Mouse (Mus musculus) neural tube, embryonic 10.5 days (tissue): ENCODE results near the gene Rab1a.
A peak's percentile ranks its signal among the peaks of the same experiment; 100 is the strongest.
"Not testable (repeated sequence)": the region's sequence is repeated elsewhere in the genome, so short reads cannot be mapped to it uniquely, and the experiment has no call there.

Experiments
- DNase-seq: peaks from one replicate; pipeline ENCODE4 v3.0.0-alpha.2; 2017; ENCODE audit warnings: low spot score; ENCODE audit errors: extremely low spot score

The Rab1a gene

DNA sequence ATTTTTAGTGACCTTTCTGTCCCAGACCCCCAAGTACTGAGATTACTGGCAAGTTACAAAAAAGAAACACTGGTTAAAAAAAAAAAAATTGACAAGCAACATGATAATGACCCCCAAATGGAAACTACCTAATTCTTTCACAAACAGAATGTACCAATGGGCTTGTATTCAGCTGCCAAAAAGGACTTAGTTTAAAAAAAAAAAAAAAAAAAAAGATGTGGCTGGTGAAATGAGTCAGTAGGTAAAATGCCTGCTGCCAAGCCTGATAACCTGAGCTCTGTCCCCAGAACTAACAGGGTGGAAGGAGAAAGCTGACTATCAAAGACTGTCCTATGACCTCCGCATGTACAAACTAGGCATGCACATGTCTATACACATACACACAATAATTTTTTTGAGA lies 16.0 kb downstream of the Rab1a start:
- no peak for DNase-seq

DNA sequence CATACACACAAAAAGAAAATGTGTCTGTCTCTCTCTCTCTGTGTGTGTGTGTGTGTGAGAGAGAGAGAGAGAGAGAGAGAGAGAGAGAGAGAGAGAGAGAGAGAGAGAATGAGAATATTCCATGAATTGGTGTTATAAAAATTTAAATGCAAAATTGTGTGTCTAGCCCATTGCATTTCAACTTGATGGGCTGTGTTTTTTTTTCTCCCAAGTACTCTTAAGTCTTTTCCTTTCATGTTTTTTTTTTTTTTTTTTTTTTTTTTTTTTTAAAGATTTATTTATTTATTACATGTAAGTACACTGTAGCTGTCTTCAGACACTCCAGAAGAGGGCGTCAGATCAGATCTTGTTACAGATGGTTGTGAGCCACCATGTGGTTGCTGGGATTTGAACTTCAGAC lies 20.4 kb downstream of the Rab1a start:
- DNase-seq: not testable (repeated sequence)

DNA sequence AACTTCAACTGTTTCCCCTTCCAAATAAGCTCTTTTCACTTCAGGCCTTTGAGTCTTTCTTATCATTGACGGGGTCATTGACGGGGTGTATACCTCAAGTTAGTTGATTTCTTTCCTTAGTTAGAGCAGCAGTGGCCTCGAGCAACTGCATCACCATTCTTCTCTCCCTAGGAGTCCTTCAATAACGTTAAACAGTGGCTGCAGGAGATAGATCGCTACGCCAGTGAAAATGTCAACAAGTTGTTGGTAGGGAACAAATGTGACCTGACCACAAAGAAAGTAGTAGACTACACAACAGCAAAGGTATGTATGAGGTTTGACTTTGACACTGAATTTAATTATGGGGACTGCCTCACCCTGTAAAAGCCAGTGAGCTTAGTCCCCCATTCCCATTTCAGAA lies 23.0 kb downstream of the Rab1a start:
- DNase-seq: no peak

DNA sequence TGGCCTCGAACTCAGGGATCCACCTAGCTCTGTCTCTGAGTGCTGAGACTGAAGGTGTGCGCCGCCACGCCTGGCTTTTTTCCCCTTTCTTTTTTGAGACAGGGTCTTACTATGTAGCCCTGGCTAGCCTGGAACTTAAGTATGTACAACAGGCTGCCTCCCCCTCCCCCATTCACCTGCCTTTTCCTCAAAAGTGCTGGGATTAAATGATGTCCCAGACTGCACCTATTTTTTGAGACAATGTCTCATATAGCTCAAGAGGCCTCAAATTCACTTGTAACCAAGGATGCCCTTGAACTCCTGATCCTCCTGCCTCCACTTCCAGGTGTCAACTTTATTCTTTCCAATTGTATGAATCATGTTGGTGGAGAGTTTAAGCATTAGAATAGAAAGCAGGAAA lies 24.7 kb downstream of the Rab1a start:
- DNase-seq: no peak

DNA sequence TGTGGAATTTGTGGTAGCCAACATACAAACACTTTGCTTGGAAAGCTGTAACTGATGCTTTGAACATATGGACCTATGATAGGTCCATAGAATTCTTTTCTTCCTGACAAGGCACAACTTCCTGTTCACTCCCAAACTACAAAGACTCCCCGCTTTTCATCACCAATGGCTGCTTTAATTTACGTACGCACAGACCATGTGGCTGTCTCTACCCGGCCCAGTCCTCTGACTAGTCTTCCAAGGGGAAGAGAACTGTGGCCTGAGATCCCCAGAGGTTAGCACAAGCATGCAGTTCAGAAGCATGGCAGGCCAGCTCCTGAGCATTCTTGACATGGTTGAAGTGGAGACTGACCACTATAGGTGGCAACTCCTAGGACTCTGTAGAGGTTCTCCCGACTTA lies 27.4 kb downstream of the Rab1a start:
- DNase-seq: no peak

DNA sequence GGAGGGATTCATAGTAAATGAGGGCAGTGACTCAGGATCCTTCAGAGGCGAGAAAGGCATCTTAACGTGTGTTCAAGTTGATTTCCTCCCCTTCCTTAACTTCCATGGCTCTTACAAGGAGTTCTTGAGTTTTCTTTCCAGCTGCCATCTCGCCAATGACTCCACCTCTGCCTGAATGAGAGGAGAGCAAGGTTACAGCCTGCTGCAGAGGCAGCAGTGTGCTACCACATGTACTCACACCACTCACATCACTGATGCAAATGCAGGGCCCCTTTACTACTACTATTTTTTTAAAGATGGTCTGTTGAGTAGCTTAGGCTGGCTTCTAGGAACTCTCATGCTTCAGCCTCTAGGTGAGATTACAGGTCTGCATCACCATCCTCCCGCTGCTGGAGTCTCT lies 28.1 kb downstream of the Rab1a start:
- no peak for DNase-seq

DNA sequence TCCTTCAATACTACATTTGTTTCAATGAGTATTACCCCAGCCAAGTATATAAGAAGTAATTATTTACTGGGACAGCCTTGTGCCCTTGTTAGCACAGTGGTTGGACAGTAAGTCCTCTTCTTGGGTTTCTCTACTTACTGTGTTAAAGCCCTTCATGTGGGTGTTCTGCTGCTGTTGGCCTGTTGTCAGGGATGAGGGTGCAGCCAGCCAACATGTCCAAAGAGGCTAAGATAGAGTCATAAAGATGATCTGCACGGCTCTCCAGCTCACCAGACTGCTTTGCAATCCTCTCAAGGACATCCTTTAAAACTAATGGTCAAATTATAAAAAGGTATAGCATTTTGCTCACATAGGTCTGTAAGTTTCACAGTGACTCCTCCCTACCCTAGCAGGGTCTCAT lies 29.1 kb downstream of the Rab1a start:
- no peak for DNase-seq

DNA sequence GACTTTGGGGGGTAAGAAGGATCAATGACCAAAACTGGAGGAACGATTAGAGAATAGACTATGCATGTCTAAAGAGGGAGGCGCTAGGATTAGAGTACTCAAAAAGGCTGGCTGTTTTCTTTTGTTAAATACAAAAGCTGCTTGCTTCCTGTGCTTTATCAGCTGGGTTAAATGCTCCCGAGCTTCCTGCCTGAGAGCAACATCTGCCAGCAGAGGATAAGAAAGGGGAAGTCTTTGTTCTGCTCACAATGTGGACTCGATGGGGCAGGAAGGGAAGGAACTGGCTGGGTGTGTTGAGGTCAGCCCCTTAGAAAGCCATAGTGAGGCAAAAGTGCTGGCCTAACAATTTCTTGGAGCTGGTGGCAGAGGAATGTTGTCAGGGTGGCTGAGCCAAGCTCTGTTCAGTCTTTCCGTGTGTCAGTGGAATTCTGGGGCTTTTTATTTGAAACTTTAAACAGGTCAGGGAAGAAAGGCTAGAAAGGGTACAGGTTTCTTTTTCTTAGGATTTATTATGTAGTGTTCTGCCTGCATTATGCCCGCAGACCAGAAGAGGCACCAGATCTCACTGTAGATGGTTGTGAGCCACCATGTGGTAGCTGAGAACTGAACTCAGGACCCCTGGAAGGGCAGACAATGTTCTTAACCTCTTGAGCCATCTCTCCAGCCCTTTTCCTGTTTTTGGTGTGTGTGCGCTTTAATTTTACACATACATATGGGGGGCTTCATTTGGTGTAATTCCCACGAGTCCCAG lies 30.1 kb downstream of the Rab1a start:
- DNase-seq: peak; percentile 30

DNA sequence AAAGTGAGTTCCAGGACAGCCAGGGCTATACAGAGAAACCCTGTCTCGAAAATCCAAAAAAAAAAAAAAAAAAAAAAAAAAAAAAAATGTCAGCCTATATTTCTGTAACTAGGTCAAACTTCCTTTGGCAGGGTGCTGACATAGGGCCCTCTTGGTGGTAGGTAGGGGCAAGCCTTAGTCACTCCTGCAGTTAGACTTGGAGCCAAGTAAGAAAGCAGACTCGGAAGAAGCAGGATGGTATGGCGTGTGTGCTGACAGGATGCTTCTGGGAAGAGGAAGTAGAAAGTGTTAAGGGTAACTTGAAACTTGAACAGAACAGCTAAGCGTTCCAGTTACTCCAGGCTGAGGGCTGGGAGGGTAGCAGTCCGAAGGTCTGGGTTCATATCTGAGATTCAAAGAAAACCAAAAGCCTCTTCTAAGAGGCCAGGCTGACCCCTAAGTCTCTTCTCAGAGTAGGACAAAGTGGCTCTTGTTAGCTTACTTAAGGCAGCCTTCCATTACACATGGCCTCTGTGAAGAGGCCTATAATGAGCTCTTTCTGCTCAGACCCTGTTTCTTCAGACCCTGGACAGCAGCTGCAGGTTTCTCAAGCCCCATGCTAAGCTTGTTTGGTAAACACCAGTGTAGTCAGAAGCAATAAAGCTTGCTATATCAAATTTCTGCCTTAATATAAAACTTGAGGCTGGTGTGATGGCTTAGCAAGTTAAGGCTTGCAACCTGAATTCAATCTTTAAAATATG lies 31.0 kb downstream of the Rab1a start:
- no peak for DNase-seq

DNA sequence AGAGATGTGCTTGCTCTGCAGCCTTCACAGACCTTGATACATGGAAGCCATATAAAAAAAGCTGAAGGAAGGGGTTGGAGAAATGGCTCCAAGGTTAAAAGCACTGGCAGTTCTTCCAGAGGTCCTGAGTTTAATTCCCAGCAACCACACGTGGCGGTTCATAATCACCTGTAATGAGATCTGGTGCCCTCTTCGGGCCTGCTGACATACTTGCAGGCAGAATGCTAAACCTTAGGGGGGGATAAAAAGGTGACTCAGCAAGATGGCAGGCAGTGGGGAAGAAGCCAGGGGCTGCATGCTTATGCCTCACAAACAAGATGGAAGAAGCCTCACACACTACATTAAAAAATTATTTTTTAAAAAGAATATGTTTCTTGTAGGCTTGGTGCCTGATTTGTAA lies 33.0 kb downstream of the Rab1a start:
- DNase-seq: no peak

DNA sequence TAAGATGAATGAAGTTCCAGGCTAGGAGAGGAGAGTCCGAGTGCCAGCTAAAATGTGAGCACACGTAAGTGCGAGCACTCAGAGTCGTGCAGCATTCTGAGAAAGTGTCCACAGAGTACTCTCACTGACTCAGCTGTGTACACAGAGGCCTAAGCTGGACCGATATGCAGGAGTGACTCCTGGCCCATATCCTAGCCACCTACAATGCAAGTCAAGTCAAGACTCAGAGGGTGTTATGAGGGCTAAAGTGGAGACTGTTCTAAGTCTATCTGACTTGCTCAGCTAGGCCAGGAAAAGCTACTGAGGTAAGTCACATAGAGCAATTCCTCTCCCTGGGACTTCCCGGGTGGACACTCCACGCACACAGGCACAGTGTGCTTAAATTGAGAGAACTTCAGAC lies 35.8 kb downstream of the Rab1a start:
- DNase-seq: no peak

DNA sequence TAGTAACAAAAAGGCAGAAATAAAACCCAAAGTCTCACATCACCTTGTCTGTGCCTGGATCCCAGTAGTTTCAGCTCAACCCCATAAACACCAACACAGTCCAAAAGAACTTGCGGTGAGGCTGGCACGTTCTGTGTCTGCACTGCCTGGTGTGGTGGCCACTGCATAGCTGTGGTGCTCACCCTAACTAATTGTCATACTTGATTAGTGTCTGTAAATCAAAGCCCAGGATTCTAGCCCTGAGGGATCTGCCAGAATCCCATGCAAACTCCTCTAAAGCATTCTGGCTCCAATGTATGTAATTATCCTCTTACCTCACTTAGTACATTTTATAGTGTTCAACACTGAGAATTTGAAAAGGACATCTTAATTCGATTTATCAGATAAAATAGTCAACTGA lies 36.7 kb downstream of the Rab1a start:
- no peak for DNase-seq

DNA sequence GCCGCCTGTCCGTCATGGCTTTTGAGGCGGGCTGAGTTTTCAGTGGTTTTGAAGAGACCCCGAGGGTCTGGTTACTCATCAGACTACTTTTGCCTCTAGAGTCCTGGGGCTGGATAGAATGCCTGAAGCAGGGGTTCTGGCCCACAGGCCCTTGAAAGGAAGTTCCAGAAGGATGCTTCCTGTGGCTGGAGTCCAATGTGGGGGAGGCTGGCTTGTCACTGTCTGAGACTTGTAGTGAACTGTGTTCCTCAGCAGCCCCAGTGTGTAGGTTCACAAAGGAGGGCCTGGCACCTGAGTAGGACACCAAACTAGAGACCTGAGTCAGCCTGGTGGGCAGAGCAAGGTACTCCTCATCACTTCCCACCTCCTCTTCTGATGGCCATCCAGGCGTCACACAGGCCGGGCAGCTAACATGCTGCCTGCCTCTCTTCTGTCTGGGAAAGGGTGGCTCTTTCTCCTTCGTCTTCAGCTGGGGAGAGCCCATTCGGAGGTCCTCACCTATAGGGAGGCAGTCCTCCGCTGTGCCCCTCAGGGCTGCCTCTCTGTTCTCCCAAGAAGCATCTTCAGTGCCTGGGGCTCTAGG lies 38.1 kb downstream of the Rab1a start:
- no peak for DNase-seq

DNA sequence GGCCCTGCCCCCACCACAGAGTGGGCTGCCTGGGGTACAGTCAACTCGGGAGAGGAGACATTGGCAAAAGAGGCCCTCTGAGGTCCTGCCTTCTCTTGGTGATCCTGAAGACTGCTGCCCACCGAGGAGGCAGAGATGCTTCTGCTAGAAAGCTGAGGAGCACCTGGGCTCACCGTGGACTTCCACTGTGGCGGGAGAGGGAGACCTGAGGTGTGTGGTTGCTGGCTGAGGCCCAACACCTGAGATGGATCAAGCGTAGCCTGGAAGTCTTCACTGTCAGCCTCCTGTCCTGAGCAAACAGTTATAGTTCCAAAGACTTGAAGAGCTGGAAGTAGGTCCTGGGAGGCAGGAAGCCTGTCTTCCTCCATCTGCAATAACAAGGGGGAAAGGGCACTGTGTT lies 39.1 kb downstream of the Rab1a start:
- DNase-seq: no peak

DNA sequence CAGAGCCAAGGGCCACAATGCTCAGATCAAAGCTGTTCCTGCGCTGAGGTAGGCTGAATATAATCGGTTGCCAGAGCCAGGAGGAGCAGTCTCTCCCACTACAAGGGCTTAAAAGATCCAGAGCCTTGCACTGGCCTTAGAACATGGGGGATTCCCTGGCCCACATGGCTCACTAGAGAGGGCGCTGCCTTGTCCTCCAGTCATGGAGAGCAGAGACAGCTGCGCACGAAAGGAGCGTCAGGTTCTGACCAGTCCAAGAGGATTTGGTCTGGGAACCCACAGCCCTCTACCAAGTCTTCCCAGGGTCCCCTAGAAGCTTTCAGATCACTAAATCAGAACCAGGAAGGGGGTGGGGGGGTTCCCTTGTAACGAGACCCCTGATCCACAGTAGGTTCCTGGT lies 40.1 kb downstream of the Rab1a start:
- DNase-seq: no peak

DNA sequence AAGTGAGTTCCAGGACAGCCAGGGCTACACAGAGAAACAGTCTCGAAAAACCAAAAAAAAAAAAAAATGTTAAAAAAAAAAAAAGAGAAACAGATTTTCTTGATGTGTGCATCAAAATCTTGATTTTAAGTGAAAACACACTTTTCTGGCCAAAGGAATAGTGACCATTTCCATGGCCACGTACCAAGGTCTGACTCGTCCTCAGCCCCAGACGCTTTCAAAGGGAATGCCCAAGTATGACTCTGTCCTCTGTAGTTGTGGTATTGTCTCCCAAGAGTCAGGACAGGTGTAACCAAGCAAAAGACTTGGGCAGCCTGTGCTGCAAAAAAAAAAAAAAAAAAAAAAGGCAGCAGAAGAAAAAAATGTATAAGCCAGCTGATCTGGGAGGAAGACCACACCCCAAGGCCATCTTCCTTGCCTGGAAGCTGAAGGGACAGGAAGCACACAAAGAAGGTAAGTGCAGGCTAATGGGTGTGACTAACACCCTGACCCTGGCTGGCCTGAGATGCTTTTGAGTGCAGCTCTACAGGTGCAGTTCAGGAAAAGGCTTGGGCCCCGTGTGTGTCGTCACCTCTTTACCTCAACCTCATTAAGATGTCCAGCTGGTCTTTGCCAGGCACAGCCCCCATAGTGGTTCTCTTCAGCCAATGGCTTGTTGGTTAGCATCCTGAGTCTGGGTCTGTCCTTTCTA lies 41.3 kb downstream of the Rab1a start:
- DNase-seq: peak; percentile 11

DNA sequence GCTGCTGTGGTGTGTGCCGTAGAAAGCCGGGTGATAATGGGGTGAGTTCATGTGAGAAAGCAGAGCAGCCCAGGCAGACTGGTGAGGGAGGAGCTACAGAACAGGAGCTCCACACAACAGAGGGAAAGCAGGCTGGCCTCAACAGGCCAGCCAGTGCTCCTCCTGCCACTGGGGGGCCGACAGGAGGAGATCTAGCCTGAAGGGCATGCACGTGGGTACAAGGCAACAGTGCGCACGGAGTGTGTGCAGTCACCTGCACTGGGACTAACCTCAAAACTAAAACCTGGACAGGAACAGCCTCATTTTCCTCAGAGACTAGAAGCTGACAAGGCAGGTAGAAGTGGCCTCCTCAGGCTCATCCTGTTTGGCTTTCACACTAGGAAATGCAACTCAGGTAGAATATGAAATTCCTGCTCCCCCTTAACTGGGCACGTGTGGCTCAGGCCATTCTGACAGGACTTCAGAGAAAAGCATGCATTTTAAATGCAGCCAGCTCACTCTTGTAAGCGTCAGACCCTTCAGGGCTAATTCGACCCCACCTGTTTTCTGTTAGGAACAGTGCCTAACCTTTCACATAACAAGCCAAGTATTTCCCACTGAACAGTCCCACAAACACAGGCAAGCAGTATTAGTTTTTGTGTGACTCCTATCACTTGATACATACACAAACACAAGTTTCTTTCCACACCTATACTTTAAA lies 42.1 kb downstream of the Rab1a start:
- peak; percentile 13 for DNase-seq

DNA sequence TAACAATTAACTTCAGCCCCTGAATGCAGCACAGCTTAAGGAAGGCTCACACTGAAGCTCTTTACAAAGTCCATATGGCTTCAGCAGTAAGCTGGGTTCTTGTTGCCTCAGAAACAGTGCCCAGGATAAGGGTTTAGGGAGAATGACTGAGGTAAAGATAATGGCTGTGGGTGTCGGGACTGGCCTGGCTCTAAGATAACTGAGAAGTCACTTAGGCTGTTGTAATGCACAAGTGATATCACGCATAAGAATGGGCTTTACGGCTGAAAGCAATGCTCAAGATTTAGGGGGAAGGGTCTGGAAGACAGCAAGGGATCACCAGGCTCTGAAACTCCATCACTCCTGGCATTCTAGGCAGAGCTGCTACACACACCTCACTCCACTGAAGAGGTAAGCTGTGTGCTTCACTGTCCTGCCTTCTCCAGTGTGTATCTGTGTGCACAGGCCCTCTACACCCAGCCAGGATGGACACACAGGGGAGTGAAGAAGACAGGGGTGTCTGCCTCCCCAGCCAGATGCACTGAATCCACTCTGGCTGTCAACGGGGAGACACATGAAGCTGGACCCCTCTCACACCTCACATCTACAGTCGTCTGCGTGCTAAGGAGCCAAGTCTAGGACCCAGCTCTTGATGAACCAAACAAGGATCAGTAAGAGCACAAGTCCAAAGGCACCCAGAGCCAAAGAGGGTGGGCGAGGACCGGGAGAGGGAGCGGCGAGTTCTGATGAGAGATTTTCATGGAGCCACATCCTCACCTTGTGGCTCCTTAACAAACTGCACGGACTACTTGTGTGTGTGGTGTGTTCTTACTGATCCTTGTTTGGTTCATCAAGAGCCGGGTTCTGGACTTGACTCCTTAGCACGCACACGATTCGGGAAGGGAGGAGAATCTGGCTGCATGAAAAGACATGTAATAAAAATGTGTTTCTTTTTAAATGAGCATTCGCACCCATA lies 43.4 kb downstream of the Rab1a start:
- peak; percentile 11 for DNase-seq

DNA sequence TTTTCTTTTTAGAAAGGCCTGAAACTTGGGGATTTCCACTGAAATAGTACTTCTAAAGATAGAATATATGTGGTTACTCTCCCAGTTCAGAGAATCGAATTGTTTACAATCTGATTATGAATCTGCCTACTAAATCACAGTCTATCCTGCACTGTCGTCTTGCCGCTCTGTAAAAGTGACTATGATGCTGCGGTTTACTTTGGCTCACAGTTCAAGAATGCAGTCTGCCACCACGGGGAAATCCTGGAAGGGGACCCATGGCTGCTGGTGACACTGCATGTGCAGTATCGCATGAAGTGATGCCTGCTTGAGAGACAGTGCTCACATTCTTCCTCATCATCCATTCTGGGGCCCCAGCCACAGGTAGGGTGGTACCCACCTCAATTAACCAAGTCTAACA lies 44.1 kb downstream of the Rab1a start:
- peak; percentile 11 for DNase-seq

DNA sequence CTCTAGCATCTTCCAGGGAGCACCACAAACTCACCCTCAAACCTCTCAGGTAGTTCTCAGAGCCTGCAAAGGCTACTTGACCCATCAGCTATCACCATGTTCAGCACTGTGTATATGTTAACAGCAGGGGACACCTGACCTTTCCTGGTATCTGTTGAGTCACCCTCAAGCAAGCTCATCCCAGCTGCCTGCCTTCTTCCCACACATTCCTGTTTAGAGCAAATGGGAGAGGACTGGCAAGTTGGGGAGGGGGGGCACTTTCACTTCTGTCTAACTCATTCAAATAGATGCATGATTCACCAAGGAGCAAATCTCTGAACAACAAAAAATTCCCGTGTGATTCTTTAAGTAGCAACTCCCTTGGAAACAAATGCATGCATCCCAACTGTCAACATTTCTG lies 45.4 kb downstream of the Rab1a start:
- DNase-seq: no peak
